In the genomic region with DNA sequence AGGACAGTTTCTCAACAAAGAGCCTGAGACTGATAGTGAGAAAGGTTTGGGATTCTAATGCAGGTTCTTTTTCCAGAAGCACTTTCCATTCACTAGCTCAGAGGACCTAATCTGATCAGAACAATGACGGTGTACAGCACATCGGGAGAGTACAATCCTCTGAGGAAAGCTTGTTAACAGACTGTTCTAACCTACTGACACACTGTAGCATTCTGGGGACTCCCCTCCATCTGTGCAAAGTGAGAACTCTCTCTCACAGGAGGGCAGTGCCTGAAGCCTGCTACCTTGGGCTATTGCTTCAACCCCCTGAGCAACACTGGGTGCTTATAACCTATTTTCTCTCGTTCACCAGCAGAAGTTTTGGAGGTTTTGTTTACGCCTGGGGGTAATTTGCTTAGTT, we compare ENCODE assay signal across 10 mouse cellular contexts.
DNase-seq lines count a peak whose midpoint lies in the region; ATAC-seq and TF ChIP-seq lines count a peak whose summit lies in the region.
"Had no signal": no experiment of that assay in that cellular context is flagged by ENCODE, and none has a peak within 500 bp of the region (broad histone marks: within the 10 kb centered on the region; RNA-seq: fewer than 3 reads in every experiment).

No protein-coding gene starts in this region.

- TF ChIP-seq RAD21 in MEL (IDR thresholded peaks at IDR 0.05; ENCODE audit: low read depth, low read length) = no peak

- no peak for TF ChIP-seq EP300 in MEL (IDR thresholded peaks at IDR 0.05; ENCODE audit: low read depth in 1 of 2, low read length in 2 of 2)

- no peak for TF ChIP-seq POLR2A in cerebellum, adult 2 months (IDR thresholded peaks at IDR 0.05; ENCODE audit: borderline replicate concordance, insufficient read depth, low read length)
- TF ChIP-seq POLR2A in MEL (IDR thresholded peaks at IDR 0.05; ENCODE audit: control insufficient read depth in 1 of 2, insufficient read depth in 1 of 2, low read depth in 1 of 2, low read length in 2 of 2, poor library complexity in 1 of 2) = no peak

- WGBS in cerebellum, adult 2 months = 43% methylated on average over 4 of the region's 4 CpGs
- 15% methylated on average over 4 of the region's 4 CpGs for WGBS in forebrain, postnatal 0 days
- WGBS in midbrain, embryonic 15.5 days = 37% methylated on average over 4 of the region's 4 CpGs
- 63% methylated on average over 4 of the region's 4 CpGs for WGBS in limb, embryonic 10.5 days

- no peaks in the 10 kb centered on the region for H3K9me3 ChIP-seq in MEL (replicated peaks; ENCODE audit: insufficient read depth, low read length)
- no peaks in the 10 kb centered on the region for H3K9me3 ChIP-seq in forebrain, postnatal 0 days (ENCODE audit: low read length)
- no peaks in the 10 kb centered on the region for H3K9me3 ChIP-seq in midbrain, embryonic 15.5 days
- no peaks in the 10 kb centered on the region for H3K9me3 ChIP-seq in limb, embryonic 10.5 days (replicated peaks)

- peaks cover 0 to 20% of the 10 kb centered on the region in 2 experiments; a peak in 2 of 4 replicates for H3K36me3 ChIP-seq in MEL (ENCODE audit: control insufficient read depth in 1 of 2, insufficient read depth in 2 of 2, low read length in 2 of 2)
- 0 out of 2 replicates have a peak, but pooled peaks cover 3% of the 10 kb centered on the region for H3K36me3 ChIP-seq in forebrain, postnatal 0 days (ENCODE audit: insufficient read depth)
- no peaks in the 10 kb centered on the region for H3K36me3 ChIP-seq in midbrain, embryonic 15.5 days (replicated peaks)
- H3K36me3 ChIP-seq in limb, embryonic 10.5 days = peaks cover 6% of the 10 kb centered on the region

- no peaks in the 10 kb centered on the region for H3K27me3 ChIP-seq in cerebellum, adult 2 months (ENCODE audit: control insufficient read depth, insufficient read depth, low read length)
- H3K27me3 ChIP-seq in MEL (ENCODE audit: control insufficient read depth in 1 of 2, insufficient read depth in 2 of 2, low read length in 2 of 2) = no peaks in the 10 kb centered on the region
- H3K27me3 ChIP-seq in forebrain, postnatal 0 days (ENCODE audit: insufficient read depth, low read length) = no peaks in the 10 kb centered on the region
- no peaks in the 10 kb centered on the region for H3K27me3 ChIP-seq in midbrain, embryonic 15.5 days (replicated peaks)
- H3K27me3 ChIP-seq in limb, embryonic 10.5 days (ENCODE audit: low read depth, poor library complexity, severe bottlenecking) = no peaks in the 10 kb centered on the region

- no peaks in the 10 kb centered on the region for H3K79me2 ChIP-seq in MEL (ENCODE audit: control insufficient read depth, insufficient read depth, low read length, poor library complexity)

- ATAC-seq in forebrain, postnatal 0 days = no peak
- peak; percentile 54; the same call in 1 of the 2 replicates for ATAC-seq in midbrain, embryonic 15.5 days (replicated peaks)
- no peak for ATAC-seq in megakaryocyte, adult 5-6 weeks (ENCODE audit: poor library complexity, severe bottlenecking)

- no peak for TF ChIP-seq CTCF in cerebellum, adult 2 months (IDR thresholded peaks at IDR 0.05; ENCODE audit: borderline replicate concordance, insufficient read depth, low read depth, low read length)
- no peak for TF ChIP-seq CTCF in MEL (IDR thresholded peaks at IDR 0.05 in 2 of 3, conservative IDR thresholded peaks at IDR 0.05 in 1 of 3; ENCODE audit: control insufficient read depth in 1 of 3, insufficient read depth in 1 of 3, low read depth in 2 of 3, low read length in 3 of 3, poor library complexity in 1 of 3, severe bottlenecking in 1 of 3)
- TF ChIP-seq CTCF in forebrain, postnatal 0 days (IDR thresholded peaks at IDR 0.05; ENCODE audit: low read depth) = no peak

- no peak overlapping the region for H3K4me2 ChIP-seq in forebrain, postnatal 0 days (ENCODE audit: low read depth)
- no peak overlapping the region for H3K4me2 ChIP-seq in midbrain, embryonic 15.5 days
- H3K4me2 ChIP-seq: lung, embryonic 14.5 days had no signal

- 0 out of 2 replicates have a peak overlapping the region, but pooled peaks have one; percentile 54 for H3K27ac ChIP-seq in cerebellum, adult 2 months (ENCODE audit: insufficient read depth, low read length)
- H3K27ac ChIP-seq in MEL (ENCODE audit: control insufficient read depth, low read depth, low read length) = no peak overlapping the region
- H3K27ac ChIP-seq in forebrain, postnatal 0 days (ENCODE audit: low read depth, low read length) = no peak overlapping the region
- H3K27ac ChIP-seq in midbrain, embryonic 15.5 days = 0 out of 2 replicates have a peak overlapping the region, but pooled peaks have one; percentile 5
- H3K27ac ChIP-seq in limb, embryonic 10.5 days = no peak overlapping the region

- no peak overlapping the region for H3K4me3 ChIP-seq in cerebellum, adult 2 months (replicated peaks; ENCODE audit: insufficient read depth, low read depth, low read length)
- H3K4me3 ChIP-seq in MEL (ENCODE audit: control insufficient read depth in 1 of 2, insufficient read depth in 1 of 2, low read depth in 2 of 2, low read length in 2 of 2) = no peak overlapping the region
- H3K4me3 ChIP-seq in forebrain, postnatal 0 days (ENCODE audit: low read depth, low read length) = no peak overlapping the region
- no peak overlapping the region for H3K4me3 ChIP-seq in midbrain, embryonic 15.5 days
- H3K4me3 ChIP-seq in limb, embryonic 10.5 days = no peak overlapping the region

- H3K9ac ChIP-seq in MEL (ENCODE audit: control insufficient read depth, low read depth, low read length, poor library complexity, severe bottlenecking) = no peak overlapping the region
- no peak overlapping the region for H3K9ac ChIP-seq in forebrain, postnatal 0 days
- no peak overlapping the region for H3K9ac ChIP-seq in midbrain, embryonic 15.5 days
- H3K9ac ChIP-seq: lung, embryonic 14.5 days had no signal

- peak in 1 of 2 experiments; percentile 26 for DNase-seq in cerebellum, adult 2 months
- no peak for DNase-seq in cerebellum, adult 11 months
- DNase-seq in MEL (ENCODE audit: low read depth, low spot score) = peak; percentile 10
- DNase-seq in forebrain, postnatal 0 days = peak; percentile 14
- no peak for DNase-seq in limb, embryonic 10.5 days (ENCODE audit: low spot score)
- DNase-seq in right cerebral cortex, postnatal 14 days = no peak
- DNase-seq: kidney, postnatal 4 days; lung, embryonic 14.5 days had no signal

- H3K4me1 ChIP-seq in cerebellum, adult 2 months (ENCODE audit: control insufficient read depth, insufficient read depth, low read length) = peaks cover 8% of the 10 kb centered on the region
- H3K4me1 ChIP-seq in MEL (ENCODE audit: control insufficient read depth in 1 of 2, insufficient read depth in 2 of 2, low read length in 2 of 2) = peaks cover 8 to 13% of the 10 kb centered on the region in 2 experiments
- no peaks in the 10 kb centered on the region for H3K4me1 ChIP-seq in forebrain, postnatal 0 days (ENCODE audit: insufficient read depth)
- peaks cover 8% of the 10 kb centered on the region for H3K4me1 ChIP-seq in midbrain, embryonic 15.5 days
- peaks cover 5% of the 10 kb centered on the region for H3K4me1 ChIP-seq in limb, embryonic 10.5 days

TF ChIP-seq in MEL, 35 proteins besides CTCF, POLR2A, EP300 and RAD21:
- TF ChIP-seq USF1 (IDR thresholded peaks at IDR 0.05; ENCODE audit: low read depth, low read length) (no peak), CHD1 (IDR thresholded peaks at IDR 0.05; ENCODE audit: low read depth, low read length) (no peak), JUND (IDR thresholded peaks at IDR 0.05; ENCODE audit: low read depth, low read length) (no peak), MYB (IDR thresholded peaks at IDR 0.05; ENCODE audit: low read depth, low read length) (no peak), MYC (IDR thresholded peaks at IDR 0.05; ENCODE audit: low read depth, low read length) (no peak), MAX (IDR thresholded peaks at IDR 0.05; ENCODE audit: low read length) (no peak), UBTF (IDR thresholded peaks at IDR 0.05; ENCODE audit: borderline replicate concordance, insufficient read depth, low read depth, low read length) (no peak), MAZ (IDR thresholded peaks at IDR 0.05; ENCODE audit: low read depth, low read length) (no peak), GATA1 (IDR thresholded peaks at IDR 0.05; ENCODE audit: low read depth, low read length) (no peak), ZC3H11A (IDR thresholded peaks at IDR 0.05; ENCODE audit: low read depth, low read length) (no peak), SIN3A (IDR thresholded peaks at IDR 0.05; ENCODE audit: low read length) (no peak)

Comparison
In these comparisons a context has a peak if more than half of its experiments do, and no peak if none do; other contexts are left out.
1. DNase-seq: peak in MEL (single experiment) and forebrain, postnatal 0 days (single experiment); none in cerebellum, adult 11 months (single experiment), limb, embryonic 10.5 days (single experiment) and right cerebral cortex, postnatal 14 days (single experiment).
2. H3K27ac ChIP-seq: peak in cerebellum, adult 2 months (single experiment) and midbrain, embryonic 15.5 days (single experiment); none in MEL (single experiment), forebrain, postnatal 0 days (single experiment) and limb, embryonic 10.5 days (single experiment).